Mouse (Mus musculus) lung, embryonic 14.5 days (tissue): ENCODE results near the gene Erbb4. TPM values are rescaled to one million over a fixed set of nuclear protein-coding genes. Genes with fewer than 3 reads are reported as not detected.
"Not testable (repeated sequence)": the region's sequence is repeated elsewhere in the genome, so short reads cannot be mapped to it uniquely, and the experiment has no call there.

Source experiments
- ATAC-seq: fragments of 200-750 bp; cut with Nextera tagmentation; 2 replicates; pipeline ENCODE4 v1.8.0; 2017; ENCODE audit warnings: mild to moderate bottlenecking, moderate TSS enrichment, moderate library complexity; ENCODE audit not compliant: insufficient read depth
- DNase-seq: peaks from one replicate; pipeline ENCODE4 v3.0.0-alpha.2; 2015
- H3K27ac ChIP-seq: fragments of 300-500 bp; sonication (generic); 2 replicates; pipeline ENCODE4 v1.5.1; 2014; ENCODE audit warnings: low read depth, mild to moderate bottlenecking, moderate library complexity
- H3K27me3 ChIP-seq: fragments of 300-500 bp; sonication (generic); 2 replicates; pipeline ENCODE4 v1.6.1; 2014; ENCODE audit warnings: low read length, control low read depth; ENCODE audit not compliant: insufficient read depth
- H3K36me3 ChIP-seq: fragments of 300-500 bp; sonication (generic); 2 replicates; pipeline ENCODE4 v1.6.1; 2014; ENCODE audit warnings: control low read depth; ENCODE audit not compliant: insufficient read depth
- H3K4me1 ChIP-seq: fragments of 300-500 bp; sonication (generic); 2 replicates; pipeline ENCODE4 v1.6.1; 2014; ENCODE audit warnings: antibody characterized with exemption, control low read depth; ENCODE audit not compliant: insufficient read depth
- H3K4me2 ChIP-seq: fragments of 300-500 bp; sonication (generic); 2 replicates; pipeline ENCODE4 v1.6.1; 2014; ENCODE audit warnings: mild to moderate bottlenecking
- H3K4me3 ChIP-seq: fragments of 300-500 bp; sonication (generic); 2 replicates; pipeline ENCODE4 v1.5.1; 2014; ENCODE audit warnings: low read depth, low read length
- H3K9ac ChIP-seq: fragments of 300-500 bp; sonication (generic); 2 replicates; pipeline ENCODE4 v1.6.1; 2014
- H3K9me3 ChIP-seq: fragments of 300-500 bp; sonication (generic); 2 replicates; pipeline ENCODE4 v1.6.1; 2016; ENCODE audit warnings: low read depth, low read length, control low read depth
- CTCF ChIP-seq: IDR thresholded peaks from 2 replicates; pipeline ENCODE4 v1.5.1; 2016; ENCODE audit warnings: antibody characterized with exemption, low read depth
- WGBS: fragments of 180-500 bp; shearing (Covaris S2); extraction: QIAGEN DNeasy Blood & Tissue Kit; methylation state at CpG from one replicate; pipeline ENCODE4 v1.1.7; 2014; 5-methylcytosine and 5-hydroxymethylcytosine counted together
- polyA plus RNA-seq: library from polyadenylated mRNA; unstranded; fragments of >200 nt; fragmentation: Nextera tagmentation; extraction: Ambion mirVana; gene quantifications from 2 replicates; pipeline ENCODE4 v1.2.1, GENCODE M21; 2014

Gene Erbb4
- polyA plus RNA-seq, 1 experiment from 2014 or later: 1.6 TPM

DNA sequence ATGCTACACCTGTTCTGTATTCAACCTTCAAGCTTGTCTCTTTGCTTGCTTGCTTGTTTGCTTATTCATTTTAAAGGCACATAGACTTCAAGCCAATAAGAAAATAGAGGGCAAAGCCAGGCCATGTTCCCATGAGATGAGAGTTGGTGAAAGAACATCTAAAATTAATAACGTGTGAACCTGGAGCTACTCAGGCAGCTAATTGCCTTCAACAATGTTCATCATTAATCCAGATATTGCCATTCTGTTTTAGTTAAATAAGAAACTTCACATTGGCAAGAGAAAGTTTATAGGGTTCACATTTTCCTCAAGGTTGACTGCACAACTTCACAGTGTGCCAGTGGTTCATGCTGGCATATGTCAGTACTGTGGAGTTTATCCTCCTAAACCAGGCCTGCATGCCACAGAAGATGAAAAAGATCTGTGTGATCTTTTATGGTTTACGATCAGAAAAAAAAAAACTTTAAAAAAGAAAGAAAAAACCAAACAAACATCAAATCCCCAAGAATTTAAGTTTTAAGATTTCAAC lies 284.7 kb downstream of the Erbb4 start:
- Histone ChIP-seq H3K4me3 (no peak overlapping the region), H3K4me2 (no peak overlapping the region), H3K9ac (no peak overlapping the region), H3K4me1 (no peaks in the 10 kb centered on the region), H3K36me3 (no peaks in the 10 kb centered on the region), H3K27ac (no peak overlapping the region), H3K9me3 (no peaks in the 10 kb centered on the region), H3K27me3 (no peaks in the 10 kb centered on the region)
- 91% methylated on average over 2 of the region's 2 CpGs for WGBS
- ATAC-seq: no peak
- no peak for TF ChIP-seq CTCF
- DNase-seq: no peak

DNA sequence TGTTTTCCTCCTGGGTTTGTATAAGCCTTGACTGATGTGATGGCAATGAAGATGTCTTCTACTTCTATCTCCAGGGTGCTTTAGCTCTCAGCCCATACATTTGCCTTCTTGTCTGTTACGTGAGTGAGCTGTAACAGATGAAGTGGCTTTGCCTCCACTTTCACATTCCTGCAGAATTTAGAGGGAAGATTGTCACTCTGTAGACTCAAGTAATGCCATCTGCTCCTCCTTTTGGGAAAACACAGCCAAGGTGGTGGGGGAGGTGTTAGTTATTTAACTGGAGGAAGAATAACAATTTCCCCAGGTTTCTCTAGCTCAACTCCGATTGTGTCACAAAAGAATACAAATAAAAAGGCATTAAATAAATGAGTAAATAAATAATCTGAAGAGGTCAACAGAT lies 301.1 kb downstream of the Erbb4 start:
- H3K27me3 ChIP-seq: no peaks in the 10 kb centered on the region
- H3K9ac ChIP-seq: no peak overlapping the region
- H3K4me3 ChIP-seq: no peak overlapping the region
- no peak for ATAC-seq
- H3K36me3 ChIP-seq: no peaks in the 10 kb centered on the region
- DNase-seq: no peak
- H3K4me1 ChIP-seq: no peaks in the 10 kb centered on the region
- no peaks in the 10 kb centered on the region for H3K9me3 ChIP-seq
- no peak overlapping the region for H3K4me2 ChIP-seq
- no peak for TF ChIP-seq CTCF
- WGBS: 45% methylated on average over 2 of the region's 2 CpGs
- H3K27ac ChIP-seq: no peak overlapping the region

DNA sequence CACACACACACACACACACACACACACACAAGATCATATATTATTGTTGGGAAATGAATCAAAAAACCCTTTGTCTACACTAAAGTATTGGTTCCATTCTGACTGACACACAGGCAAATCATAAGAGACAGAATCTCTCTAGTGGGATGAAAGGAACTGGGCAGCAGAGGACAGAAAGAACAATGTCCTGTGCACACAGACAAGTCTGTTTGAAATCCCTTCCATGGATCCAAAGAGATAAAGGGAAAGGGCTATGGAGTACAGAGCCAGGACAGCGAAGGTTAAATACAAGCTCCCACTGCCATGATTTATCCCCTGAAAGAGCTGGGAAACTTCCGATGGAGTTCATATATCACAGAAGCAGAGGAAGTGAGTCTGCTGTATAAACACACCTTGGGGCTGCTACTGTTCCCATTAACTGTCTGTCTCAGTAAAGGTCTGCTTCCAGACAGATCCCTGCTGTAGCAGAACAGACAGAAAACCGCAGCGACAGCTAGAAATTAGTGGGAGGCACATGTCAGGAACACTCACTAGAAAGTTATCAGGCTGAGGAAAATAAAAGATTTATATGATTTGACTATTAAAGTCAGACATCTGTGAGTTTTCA lies 320.3 kb downstream of the Erbb4 start:
- Histone ChIP-seq H3K27ac (no peak overlapping the region), H3K27me3 (no peaks in the 10 kb centered on the region), H3K9ac (no peak overlapping the region), H3K4me2 (no peak overlapping the region), H3K36me3 (no peaks in the 10 kb centered on the region), H3K9me3 (no peaks in the 10 kb centered on the region), H3K4me1 (no peaks in the 10 kb centered on the region), H3K4me3 (no peak overlapping the region)
- ATAC-seq (peak; percentile 85; the same call in 1 of the 2 replicates), DNase-seq (peak; percentile 58)
- WGBS: 14% methylated on average over 4 of the region's 4 CpGs
- no peak for TF ChIP-seq CTCF

DNA sequence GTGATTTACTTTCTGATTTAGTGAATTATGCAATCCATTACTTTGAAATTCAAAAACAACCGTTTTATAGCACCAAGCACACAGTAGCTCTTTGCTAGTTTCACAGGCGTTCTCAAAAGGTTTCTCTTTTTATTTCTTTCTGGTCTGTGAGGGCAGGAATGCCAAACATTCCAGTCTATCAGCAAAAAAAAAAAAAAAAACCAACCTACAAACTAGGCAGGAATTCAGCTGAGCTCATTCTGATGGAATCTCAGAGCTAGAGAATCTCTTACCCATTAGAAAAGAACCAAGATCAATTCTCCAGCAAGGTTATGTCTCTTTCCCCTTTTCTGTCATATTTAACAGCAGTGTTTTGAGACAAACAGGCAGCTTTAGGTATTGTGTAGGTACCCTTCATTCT lies 327.2 kb downstream of the Erbb4 start:
- WGBS: 20% methylated on average over 2 of the region's 2 CpGs

DNA sequence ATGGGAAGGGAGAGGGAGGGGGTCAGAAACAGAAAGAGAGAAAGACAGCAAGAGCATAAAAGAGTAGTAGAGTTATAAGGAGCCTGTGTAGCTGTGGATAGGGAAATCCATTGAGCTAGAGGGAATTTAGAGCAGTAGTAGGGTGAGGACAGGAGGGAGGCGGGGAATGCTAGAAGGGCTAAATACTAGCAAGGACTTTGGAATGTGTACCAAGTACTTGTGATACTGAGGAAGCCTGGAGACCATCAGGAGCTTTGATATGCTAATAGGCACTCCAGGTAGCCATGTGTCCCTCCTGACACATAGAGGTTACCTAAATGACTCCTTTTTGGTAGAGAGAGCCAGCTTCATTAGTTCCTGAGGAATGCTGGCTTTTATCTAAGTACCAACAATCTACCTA lies 327.8 kb downstream of the Erbb4 start:
- Histone ChIP-seq H3K27me3 (no peaks in the 10 kb centered on the region), H3K36me3 (no peaks in the 10 kb centered on the region), H3K4me1 (no peaks in the 10 kb centered on the region), H3K9ac (no peak overlapping the region), H3K4me3 (no peak overlapping the region), H3K4me2 (peak overlapping the region; percentile 18; the same call in 1 of the 2 replicates), H3K27ac (0 out of 2 replicates have a peak overlapping the region, but pooled peaks have one; percentile 30), H3K9me3 (no peaks in the 10 kb centered on the region)
- ATAC-seq (peak; percentile 87; the same call in 1 of the 2 replicates), DNase-seq (peak; percentile 20)
- WGBS: 59% methylated on average over 1 of the region's 1 CpGs
- TF ChIP-seq CTCF: no peak

More for the DNA sequence above, 327.2 kb downstream of the Erbb4 start:
- H3K27ac ChIP-seq: peak overlapping the region; percentile 54; the same call in 1 of the 2 replicates
- H3K9me3 ChIP-seq: no peaks in the 10 kb centered on the region
- no peaks in the 10 kb centered on the region for H3K27me3 ChIP-seq
- TF ChIP-seq CTCF: no peak
- no peaks in the 10 kb centered on the region for H3K4me1 ChIP-seq
- DNase-seq: peak; percentile 38
- ATAC-seq: peak; percentile 31; the same call in 1 of the 2 replicates
- H3K4me3 ChIP-seq: no peak overlapping the region
- peak overlapping the region; percentile 18; the same call in 1 of the 2 replicates for H3K4me2 ChIP-seq
- H3K36me3 ChIP-seq: no peaks in the 10 kb centered on the region
- no peak overlapping the region for H3K9ac ChIP-seq

DNA sequence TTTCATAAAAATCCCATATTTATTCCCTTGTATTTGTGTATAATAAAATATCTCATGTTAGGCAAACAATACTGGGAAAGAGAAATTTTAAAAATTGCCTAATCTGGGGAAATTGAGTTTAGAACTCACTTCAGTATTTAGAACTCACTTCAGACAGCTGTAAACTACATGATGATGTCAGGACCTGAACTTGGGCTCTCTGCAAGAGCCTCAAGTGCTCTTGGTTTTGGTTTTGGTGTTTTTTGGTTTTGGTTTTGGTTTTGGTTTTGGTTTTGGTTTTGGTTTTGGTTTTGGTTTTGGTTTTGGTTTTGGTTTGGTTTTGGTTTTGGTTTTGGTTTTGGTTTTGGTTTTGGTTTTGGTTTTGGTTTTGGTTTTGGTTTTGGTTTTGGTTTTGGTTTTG lies 341.8 kb downstream of the Erbb4 start:
- H3K9me3 ChIP-seq, H3K27ac ChIP-seq, H3K36me3 ChIP-seq, H3K4me3 ChIP-seq, ATAC-seq, H3K27me3 ChIP-seq, H3K4me1 ChIP-seq, DNase-seq, H3K4me2 ChIP-seq, H3K9ac ChIP-seq: not testable (repeated sequence)

DNA sequence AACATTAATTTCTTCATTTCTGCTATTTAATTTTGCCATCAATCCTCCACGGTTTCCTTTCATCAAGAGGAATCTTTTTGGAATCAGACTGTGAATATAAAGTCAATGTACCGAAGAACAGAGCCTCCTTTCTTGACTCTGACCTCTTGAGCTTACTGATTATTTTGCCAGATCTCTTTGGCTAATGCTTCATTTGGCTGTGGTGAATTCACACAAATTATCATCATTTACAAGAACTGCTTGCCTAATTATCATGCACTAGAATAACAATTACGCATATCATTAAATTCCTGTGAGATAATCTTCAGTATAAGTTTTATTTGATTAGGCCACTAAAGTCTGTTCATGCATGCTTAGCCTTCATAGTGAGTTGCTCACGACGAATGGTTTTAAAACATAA lies 345.4 kb downstream of the Erbb4 start:
- no peaks in the 10 kb centered on the region for H3K27me3 ChIP-seq
- H3K4me2 ChIP-seq: no peak overlapping the region
- H3K9me3 ChIP-seq: no peaks in the 10 kb centered on the region
- no peaks in the 10 kb centered on the region for H3K4me1 ChIP-seq
- no peak for ATAC-seq
- 79% methylated on average over 5 of the region's 5 CpGs for WGBS
- no peak for TF ChIP-seq CTCF
- no peak overlapping the region for H3K4me3 ChIP-seq
- H3K27ac ChIP-seq: no peak overlapping the region
- H3K36me3 ChIP-seq: no peaks in the 10 kb centered on the region
- no peak for DNase-seq
- H3K9ac ChIP-seq: no peak overlapping the region
